Mouse (Mus musculus) gastrocnemius, adult 8-10 months (tissue): ENCODE results near the gene Vmn2r100. TPM values are rescaled to one million over a fixed set of nuclear protein-coding genes. Genes with fewer than 3 reads are reported as not detected.

Experiments used
- DNase-seq, 2 experiments: peaks; one replicate each; pipeline ENCODE4 v3.0.0; 2022; ENCODE audit warnings: low spot score in 2 of 2
- total RNA-seq, 4 experiments: library from RNA; stranded (reverse); gene quantifications; 2 replicates each; pipeline ENCODE4 v1.2.4; 2022

The Vmn2r100 gene
- total RNA-seq, result not detected

DNA sequence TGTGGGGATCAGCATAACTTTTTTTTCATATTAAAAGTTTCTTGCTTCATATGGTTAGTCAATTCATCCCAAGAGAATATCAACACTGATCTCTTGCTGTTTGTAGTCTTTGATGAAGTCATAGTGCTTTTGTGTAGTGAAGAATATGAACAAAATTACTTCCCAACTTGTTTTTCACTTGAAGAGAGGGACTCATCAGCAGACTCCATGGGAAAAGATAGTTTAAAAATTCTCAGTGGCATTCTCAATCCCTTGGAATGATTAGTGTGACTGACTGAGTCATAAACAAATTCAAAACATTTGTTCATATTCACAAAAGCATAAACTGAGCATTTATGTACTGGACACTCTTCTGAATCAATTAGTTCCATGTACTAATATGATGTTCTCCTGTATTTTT, at the start of gene Vmn2r100:
Gene Vmn2r100 (plus strand): TSS at position 301 of the 400 bp plus-strand sequence.
- DNase-seq, result no peak

DNA sequence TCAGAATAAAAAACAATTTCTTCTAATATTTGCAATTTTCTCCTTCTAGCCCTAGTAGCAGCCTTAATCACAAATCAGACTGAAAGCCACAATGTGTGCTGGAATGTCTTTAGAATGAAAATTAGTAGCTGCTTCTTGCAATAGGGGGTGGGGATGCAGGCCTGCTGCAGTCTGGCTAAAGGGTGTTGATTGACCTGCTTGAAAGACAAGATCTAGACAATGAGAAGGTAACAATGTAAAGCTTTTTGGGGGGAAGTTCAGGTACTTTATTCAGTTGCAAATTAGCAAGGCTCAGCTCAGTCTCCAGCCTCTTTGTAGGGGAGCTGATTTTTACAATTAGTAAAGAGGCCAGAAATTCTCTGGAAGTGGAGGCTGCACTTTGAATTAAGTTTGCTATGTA, 21.7 kb upstream of the Vmn2r100 start:
- DNase-seq, result no peak

DNA sequence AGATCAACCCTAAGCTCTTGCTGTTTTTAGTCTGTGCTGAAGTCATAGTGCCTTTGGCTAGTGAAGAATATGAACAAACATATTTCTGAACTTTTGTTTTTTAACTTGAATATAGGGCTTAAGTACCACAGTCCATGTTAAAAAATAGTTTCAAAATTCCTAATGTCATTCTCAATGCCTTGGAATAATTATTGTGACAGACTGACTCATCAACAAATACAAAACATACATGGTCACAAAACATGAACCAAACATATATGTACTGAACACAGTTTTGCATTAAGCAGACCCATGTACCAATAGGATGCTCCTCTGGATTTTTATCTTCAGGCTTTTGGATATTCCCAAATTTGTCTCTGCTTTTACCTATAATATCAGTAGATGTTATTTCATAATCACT, 72.4 kb downstream of the Vmn2r100 start, which contains the start of gene Vmn2r101:
Gene Vmn2r101 (plus strand): TSS at position 301 of the 400 bp plus-strand sequence.
- no peak for DNase-seq

Other genes with a start within 250 kb of the Vmn2r100 start
- gene Vmn2r99, start 142.8 kb upstream of the Vmn2r100 start, total RNA-seq, result not detected
- gene Vmn2r101, start 72.5 kb downstream of the Vmn2r100 start, total RNA-seq, result not detected
- not detected for gene Vmn2r102, start 155.6 kb downstream of the Vmn2r100 start, total RNA-seq